Mouse (Mus musculus): ENCODE measurements around the gene Nrtn. TPM values are rescaled to one million over a fixed set of nuclear protein-coding genes. Genes with fewer than 3 reads are reported as not detected.

The Nrtn gene
- total RNA-seq, 2 experiments from 2014 or later: 19.0 to 21.0 TPM

- DNase-seq: no peak
- intact Hi-C loops (cut with DNase I): no loop called here
Observed at GRCm38 (mm10) chr17:56727659-56728058, 29.7 kb downstream of the Nrtn start.

- no peak for DNase-seq
- intact Hi-C loops (cut with DNase I): no loop called here
Observed at GRCm38 (mm10) chr17:56727029-56727649, 30.2 kb downstream of the Nrtn start.

DNA sequence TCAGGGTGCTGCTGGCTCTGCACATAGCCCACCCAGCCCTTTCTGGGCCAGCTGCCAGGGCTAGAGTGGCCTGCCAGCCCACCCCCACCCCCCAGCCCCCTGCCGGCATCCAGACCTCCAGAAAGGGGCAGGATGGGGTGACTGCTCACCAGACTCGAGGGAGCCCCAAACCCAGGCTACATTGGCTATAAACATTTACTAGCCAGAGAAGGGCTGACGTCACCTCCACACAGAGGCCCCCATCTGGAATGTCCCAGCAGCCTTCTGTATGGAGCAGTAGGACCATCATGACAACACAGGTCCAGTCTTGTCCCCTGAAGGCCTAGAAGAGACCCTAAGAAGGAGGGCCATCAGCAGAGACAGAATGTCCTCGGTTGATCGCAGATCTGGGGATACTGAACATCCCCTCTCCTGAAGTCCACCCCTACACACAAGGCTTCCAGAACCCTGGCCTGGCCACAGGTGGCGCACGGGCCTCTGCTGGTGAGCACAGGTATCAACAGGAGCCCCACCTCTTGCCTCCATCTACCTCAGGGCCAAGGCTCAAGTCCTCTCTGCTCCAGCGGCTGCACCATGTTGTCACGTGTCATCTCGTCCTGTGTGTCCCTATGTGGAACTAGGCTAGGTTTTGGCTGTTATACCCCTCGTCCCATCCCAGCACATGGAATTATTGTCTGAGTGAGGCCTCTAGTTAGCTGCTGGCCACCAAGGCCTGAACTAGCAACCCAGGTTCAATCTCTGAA lies 33.7 kb downstream of the Nrtn start:
- no peak for DNase-seq
- intact Hi-C loops (cut with DNase I): no loop called here

DNA sequence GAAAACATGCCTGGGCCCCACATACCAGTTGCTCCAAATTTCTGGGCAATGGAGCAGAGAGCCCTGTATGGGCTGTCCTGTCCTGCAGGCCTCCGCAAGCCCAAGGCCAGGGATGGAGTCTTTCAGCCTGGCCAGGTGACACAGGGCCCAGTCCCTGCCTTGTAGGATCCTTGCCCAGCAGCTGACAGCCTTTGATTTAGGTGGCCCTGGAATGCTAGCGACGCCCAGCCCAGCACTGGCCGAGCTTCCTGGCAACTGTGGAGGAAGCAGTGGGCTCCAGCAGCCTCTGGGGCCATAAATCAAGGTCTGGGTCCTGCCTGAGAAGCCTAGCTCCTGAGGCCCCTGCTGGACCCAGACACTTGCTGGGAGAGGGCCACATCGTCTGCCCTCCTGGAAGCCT lies 34.9 kb downstream of the Nrtn start:
- intact Hi-C loops (cut with DNase I): no loop called here
- DNase-seq: no peak

GRCm38 (mm10) chr17:56717363-56718058 lies 39.8 kb downstream of the Nrtn start, which contains the start of the genes Ndufa11 and Vmac:
TSS of gene Ndufa11 (plus strand) at chr17:56717767.
TSS of gene Vmac (minus strand) at chr17:56718022.
- DNase-seq: peak; percentile 97
- intact Hi-C loops (cut with DNase I): loop anchor here (2.0 kb wide), 1 partner anchor 41 kb away; no protein-coding TSS in a partner anchor

GRCm38 (mm10) chr17:56716655-56717362 lies 40.5 kb downstream of the Nrtn start:
- intact Hi-C loops (cut with DNase I): no loop called here
- DNase-seq: peak; percentile 98

DNA sequence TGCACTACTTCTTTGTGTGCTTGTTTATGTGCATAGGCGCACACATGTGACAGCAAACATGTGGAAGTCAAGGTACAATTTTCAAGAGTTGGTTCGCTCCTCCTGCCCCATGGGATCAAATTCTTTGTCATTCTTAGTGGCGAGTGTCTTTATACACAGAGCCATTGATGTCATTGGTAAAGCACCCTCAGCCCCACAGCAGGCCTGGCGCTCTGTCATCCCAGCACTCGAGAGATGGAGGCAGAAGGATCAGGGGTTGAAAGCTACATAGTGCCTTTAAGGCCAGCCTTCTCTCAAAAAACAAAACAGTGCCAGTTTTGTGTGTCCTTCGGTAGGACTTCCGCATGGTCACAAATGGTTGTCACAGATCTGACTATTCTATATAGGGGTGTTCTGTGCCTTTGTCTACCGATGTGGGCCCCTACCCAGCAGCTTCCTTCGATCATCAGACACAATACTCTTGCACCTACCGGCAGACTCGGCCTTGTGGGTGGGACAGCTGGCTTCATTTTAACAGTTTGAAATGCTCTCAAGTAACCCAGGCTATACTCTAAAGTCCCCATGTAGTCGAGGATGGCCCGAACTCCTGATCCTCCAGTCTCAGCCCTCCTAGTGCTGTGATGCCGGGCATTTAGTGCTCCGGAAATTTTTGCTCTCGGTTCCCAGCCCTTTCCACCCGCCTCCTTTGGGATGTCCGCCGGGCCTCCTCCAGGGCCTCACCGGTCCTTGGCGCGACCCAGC lies 41.2 kb downstream of the Nrtn start:
- DNase-seq: peak in 1 of 2 experiments; percentile 26
- intact Hi-C loops (cut with DNase I): no loop called here

DNA sequence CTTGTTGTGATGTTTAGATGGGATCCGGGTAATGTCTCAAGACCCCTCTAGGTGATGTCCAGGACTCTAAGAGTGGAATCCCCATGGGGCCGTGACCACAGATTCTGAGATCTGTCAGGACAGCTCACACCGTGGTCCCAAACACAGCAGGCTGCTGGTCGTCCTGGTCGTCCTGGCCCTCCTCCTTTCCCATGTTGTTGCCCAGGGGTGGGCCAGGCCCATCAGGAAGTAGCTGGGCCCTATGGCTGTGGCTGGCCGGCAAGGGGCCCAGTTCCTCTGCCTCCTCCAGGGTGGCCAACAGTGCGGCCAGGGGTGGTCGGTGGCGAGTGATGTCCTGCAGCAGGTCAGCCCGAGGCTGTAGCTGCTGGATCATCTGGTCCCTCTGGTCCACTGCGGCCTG lies 42.0 kb downstream of the Nrtn start:
- no peak for DNase-seq

GRCm38 (mm10) chr17:56709708-56710107 lies 47.6 kb downstream of the Nrtn start:
- no peak for DNase-seq
- intact Hi-C loops (cut with DNase I): no loop called here

More for the DNA sequence above, 42.0 kb downstream of the Nrtn start:
- intact Hi-C loops (cut with DNase I): no loop called here

DNA sequence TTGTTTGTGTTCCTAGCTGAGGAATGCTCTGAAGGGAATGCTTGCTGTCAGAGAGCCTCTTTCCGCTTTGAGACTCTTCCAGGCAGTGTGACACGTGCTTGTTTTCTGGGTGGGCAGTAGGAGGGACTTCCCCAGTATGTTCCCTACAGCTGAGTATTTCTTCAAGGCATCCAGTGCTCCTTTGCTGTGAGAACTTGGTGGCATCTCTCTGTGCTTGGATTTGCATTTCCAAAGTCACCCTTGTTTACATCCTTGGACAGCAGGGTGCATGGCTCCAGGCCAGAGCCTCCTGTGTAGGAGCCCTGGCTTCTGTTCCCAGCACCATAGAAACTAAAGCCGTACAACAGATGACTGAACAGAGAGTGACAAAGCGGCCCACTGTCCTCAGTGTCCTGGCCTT lies 48.6 kb downstream of the Nrtn start:
- no peak for DNase-seq
- intact Hi-C loops (cut with DNase I): no loop called here

GRCm38 (mm10) chr17:56706515-56706914 lies 50.8 kb downstream of the Nrtn start:
- intact Hi-C loops (cut with DNase I): no loop called here
- DNase-seq: no peak

DNA sequence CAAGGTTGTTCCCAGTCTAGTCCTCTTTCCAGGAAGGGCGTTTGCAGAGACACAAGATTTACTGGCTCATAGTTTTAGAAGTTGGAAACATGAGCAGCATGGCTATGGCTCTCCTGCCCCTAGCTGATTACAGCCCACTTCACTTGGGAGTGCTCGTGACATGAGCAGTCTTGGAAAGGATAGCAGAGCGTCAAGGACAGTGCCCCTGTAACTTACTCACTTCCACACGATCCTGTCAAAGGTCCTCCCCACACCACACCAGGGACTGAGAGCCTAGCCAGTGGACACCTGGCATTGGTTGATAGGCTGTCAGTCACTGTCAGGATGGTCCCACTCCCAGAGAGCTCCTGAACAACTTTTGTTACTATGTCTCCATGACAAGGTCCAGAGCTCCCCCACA lies 54.3 kb downstream of the Nrtn start:
- intact Hi-C loops (cut with DNase I): no loop called here
- no peak for DNase-seq

Other genes with a start within 250 kb of the Nrtn start
- gene Znrf4, start 245.1 kb downstream of the Nrtn start, total RNA-seq (2021): not detected
- under 1 TPM in 1 of 2 experiments, not detected in 1; 0.60 TPM for gene Gm20219, start 203.1 kb downstream of the Nrtn start, total RNA-seq (2021)
- gene Safb2, start 172.9 kb downstream of the Nrtn start, total RNA-seq (2021): 10 to 100 TPM; 55.7 to 56.8 TPM
- 10 to 100 TPM; 96.8 to 97.6 TPM for gene Safb, start 172.7 kb downstream of the Nrtn start, total RNA-seq (2021)
- 100 to 1,000 TPM; 338 to 370 TPM for gene 2410015M20Rik, start 147.8 kb downstream of the Nrtn start, total RNA-seq (2021)
- gene Rpl36, start 144.1 kb downstream of the Nrtn start, total RNA-seq (2021): 100 to 1,000 TPM; 862 to 893 TPM
- 10 to 100 TPM; 93.9 to 99.2 TPM for gene Lonp1, start 130.6 kb downstream of the Nrtn start, total RNA-seq (2021)
- under 1 TPM in 1 of 2 experiments, not detected in 1; 0.22 TPM for gene Catsperd, start 129.4 kb downstream of the Nrtn start, total RNA-seq (2021)
- 10 to 100 TPM; 48.1 to 52.9 TPM for gene Ranbp3, start 84.2 kb downstream of the Nrtn start, total RNA-seq (2021)
- gene Ndufa11, start 39.8 kb downstream of the Nrtn start, total RNA-seq (2021): 100 to 1,000 TPM; 794 to 859 TPM
- gene Vmac, start 39.5 kb downstream of the Nrtn start, total RNA-seq (2021): 1 to 10 TPM; 5.4 to 9.8 TPM
- gene Dus3l, start 7.2 kb upstream of the Nrtn start, total RNA-seq (2021): 10 to 100 TPM; 21.0 to 23.0 TPM
- under 1 TPM; 0.27 to 0.43 TPM for gene Prr22, start 12.7 kb upstream of the Nrtn start, total RNA-seq (2021)
- 10 to 100 TPM in 1 of 2 experiments, 1 to 10 TPM in 1; 6.5 to 10.5 TPM for gene Rfx2, start 73.5 kb upstream of the Nrtn start, total RNA-seq (2021)
- gene Acsbg2, start 116.9 kb upstream of the Nrtn start, total RNA-seq (2021): not detected
- under 1 TPM; 0.10 to 0.12 TPM for gene 1700061G19Rik, start 117.9 kb upstream of the Nrtn start, total RNA-seq (2021)
- gene Mllt1, start 177.9 kb upstream of the Nrtn start, total RNA-seq (2021): 10 to 100 TPM; 28.3 to 30.8 TPM
- gene Acer1, start 224.6 kb upstream of the Nrtn start, total RNA-seq (2021): not detected
- gene Clpp, start 232.8 kb upstream of the Nrtn start, total RNA-seq (2021): 10 to 100 TPM; 60.1 to 60.6 TPM
- gene Alkbh7, start 239.8 kb upstream of the Nrtn start, total RNA-seq (2021): 10 to 100 TPM; 46.7 to 50.4 TPM
- not detected for gene Pspn, start 242.5 kb upstream of the Nrtn start, total RNA-seq (2021)